Mouse (Mus musculus) left cerebral cortex, adult 2 months (tissue): ENCODE measurements at regions not wholly inside any gene's neighbourhood (a gene's known extent, or its start where the extent isn't known, plus 50 kb on each side); places are given as distances from the start of the nearest gene placed in this dataset.

Experiments used
- DNase-seq, 2 experiments: peaks; one replicate each; pipeline ENCODE4 v3.0.0; 2021 to 2022; ENCODE audit warnings: low spot score in 2 of 2, mixed read lengths in 1 of 2; ENCODE audit errors: extremely low spot score in 1 of 2
- H3K27ac ChIP-seq: fragments of 200-600 bp; 2 replicates; pipeline ENCODE4 v1.8.1; 2022
- H3K4me3 ChIP-seq: fragments of 200-600 bp; 2 replicates; pipeline ENCODE4 v1.8.1; 2022
- CTCF ChIP-seq: fragments of 200-600 bp; IDR thresholded peaks from 2 replicates; pipeline ENCODE4 v1.8.1; 2022; ENCODE audit warnings: antibody characterized with exemption, mild to moderate bottlenecking, moderate library complexity
- intact Hi-C: fragments of 180-260 bp; cut with DNase I; formaldehyde crosslinking; loops from one replicate; pipeline ENCODE4 v1.15.1; 2025

GRCm38 (mm10) chr13:78324443-78325206 is 125.1 kb upstream of the Nr2f1 start:
- TF ChIP-seq CTCF = no peak

GRCm38 (mm10) chr13:78323183-78323582 is 123.6 kb upstream of the Nr2f1 start:
- intact Hi-C loops = no loop called here
- Histone ChIP-seq H3K27ac (no peak overlapping the region), H3K4me3 (no peak overlapping the region)
- DNase-seq = no peak
- TF ChIP-seq CTCF = no peak

More at GRCm38 (mm10) chr13:78324443-78325206, 125.1 kb upstream of the Nr2f1 start:
- no peak for DNase-seq
- intact Hi-C loops = no loop called here
- H3K4me3 ChIP-seq = no peak overlapping the region
- H3K27ac ChIP-seq = no peak overlapping the region

GRCm38 (mm10) chr13:78318434-78318833 is 118.9 kb upstream of the Nr2f1 start:
- DNase-seq = no peak
- intact Hi-C loops = no loop called here
- Histone ChIP-seq H3K4me3 (no peak overlapping the region), H3K27ac (no peak overlapping the region)
- TF ChIP-seq CTCF = no peak

DNA sequence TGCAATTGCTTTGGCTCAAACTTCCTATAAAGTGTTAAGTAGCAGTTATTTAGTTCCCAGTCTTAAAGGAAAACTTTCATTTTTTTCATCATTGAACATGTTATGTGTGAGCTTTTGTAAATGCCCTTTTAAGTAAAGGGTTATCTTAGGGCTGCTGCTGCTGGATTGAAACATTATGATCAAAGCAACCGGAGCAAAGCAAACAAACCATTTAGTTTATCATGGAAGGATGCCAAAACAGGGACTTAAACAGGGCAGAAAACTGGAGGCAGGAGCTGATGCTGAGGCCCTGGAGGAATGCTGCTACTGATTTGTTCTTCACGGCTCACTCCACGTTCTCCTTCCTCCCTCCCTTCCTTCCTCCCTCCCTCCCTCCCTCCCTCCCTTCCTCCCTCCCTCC is 111.3 kb upstream of the Nr2f1 start:
- DNase-seq = no peak
- intact Hi-C loops = no loop called here
- TF ChIP-seq CTCF = no peak
- Histone ChIP-seq H3K4me3 (no peak overlapping the region), H3K27ac (no peak overlapping the region)
